Mouse (Mus musculus) forelimb bud, embryonic 11.5 days (tissue): ENCODE results near the gene Cd2.

ENCODE experiments used
- DNase-seq: peaks from one replicate; pipeline ENCODE4 v3.0.0-alpha.2; 2012; ENCODE audit warnings: low read depth, low spot score

Cd2 gene

DNA sequence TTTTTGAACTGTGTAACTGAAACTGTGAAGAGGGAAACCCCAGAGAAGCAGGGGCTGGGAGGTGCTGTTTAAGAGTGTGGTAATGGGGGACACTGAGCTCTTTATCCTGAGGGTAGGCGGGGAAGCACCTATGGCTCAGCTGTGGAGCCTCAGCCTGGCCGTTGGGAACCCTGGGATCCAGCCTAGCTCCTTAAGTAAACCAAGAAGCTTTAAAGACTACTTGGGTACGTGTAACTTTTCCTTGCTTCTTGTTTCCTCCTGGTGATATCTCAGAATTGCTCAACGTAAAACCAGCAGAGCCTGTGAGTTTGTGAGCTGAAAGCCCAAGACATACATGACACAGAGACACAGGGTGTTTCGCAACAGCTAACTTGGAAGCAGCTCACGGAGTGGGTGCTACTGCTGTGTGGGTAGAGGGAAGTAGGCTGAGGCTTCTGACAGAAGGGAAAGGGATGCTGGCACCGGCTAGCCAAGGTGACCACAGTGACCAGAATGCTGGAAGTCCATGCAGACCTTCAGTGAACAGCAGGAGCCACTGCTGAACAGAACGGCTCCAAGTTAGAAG lies 5.9 kb upstream of the Cd2 start:
- DNase-seq: no peak

DNA sequence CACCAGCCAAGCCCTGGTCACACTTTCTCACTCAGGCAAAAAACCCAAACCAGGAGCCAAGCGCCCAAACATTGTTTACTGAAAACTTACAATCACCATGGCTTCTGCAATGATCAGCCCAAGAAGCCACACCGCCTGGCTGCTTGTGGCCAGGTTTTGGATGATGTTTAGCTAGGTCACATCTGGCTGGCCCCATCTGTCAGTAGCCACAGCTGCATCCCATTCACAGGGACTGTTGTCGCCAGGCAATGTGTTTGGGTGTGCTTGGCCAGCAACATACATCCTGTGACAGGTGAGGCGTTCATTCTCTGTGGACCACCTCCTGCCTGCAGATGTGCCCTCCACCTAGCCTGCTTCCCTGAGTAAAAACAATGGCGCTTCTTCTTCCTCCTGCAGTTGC lies 4.9 kb upstream of the Cd2 start:
- DNase-seq: no peak

DNA sequence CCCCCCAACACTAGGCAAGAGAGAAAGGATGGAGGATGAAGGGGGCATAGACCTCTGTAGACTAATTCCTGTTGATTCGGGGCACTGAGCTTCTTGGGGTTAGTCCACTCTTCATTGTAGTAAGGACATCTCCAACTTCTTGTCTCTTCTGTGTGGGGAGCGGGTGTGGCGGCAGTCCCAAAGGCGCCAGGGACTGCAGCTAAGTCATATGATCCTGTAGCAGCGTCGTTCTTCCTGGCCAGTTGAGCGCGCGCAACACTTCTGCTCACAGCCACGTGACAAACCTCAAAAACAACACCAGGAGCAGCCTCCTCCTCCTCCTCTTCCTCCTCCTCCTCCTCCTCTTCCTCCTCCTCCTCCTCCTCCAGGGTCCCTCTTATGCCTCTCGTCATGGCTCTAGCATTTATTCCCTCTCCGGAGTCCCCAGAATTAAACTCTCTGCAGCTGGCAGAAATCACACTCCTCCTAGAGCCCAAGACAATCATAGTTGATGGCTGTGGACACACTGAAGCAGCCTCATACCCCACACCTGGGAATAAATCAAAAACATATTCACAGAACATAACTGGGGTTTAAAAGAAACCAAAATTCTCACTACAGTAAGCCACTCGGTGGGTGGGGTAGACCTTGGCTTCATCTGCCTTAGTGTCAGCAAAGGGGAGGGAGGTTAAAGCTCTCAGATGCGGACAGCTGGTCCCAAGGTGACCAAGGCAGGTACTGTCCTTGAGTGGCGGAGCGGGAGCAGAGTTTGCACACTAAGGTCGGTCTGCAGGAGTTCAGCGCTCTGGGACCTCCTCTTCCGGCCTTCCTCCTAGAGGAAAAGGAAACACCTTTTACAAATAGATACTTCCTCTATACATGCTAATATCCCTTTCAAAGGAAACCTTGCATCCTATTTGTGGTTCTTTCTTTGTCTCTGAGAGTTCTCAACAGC lies 3.1 kb upstream of the Cd2 start:
- no peak for DNase-seq

DNA sequence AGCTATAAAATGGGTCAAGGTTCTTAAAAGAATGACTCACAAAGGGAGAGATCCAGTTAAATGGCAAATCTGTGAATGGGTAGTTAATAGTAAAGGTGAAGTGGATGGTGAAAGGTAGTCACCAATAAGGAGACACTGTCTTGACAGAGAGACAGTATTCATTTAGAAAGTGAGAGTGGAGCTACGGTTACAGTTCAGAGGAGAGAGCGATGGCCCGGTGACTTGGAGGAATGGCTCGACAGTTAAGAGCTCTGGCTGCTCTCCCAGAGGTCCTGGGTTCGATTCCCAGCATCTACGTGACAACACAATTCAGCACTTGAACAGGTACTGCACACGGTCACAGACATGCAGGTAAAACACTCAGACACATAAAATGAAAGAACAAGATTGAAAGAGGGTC lies 2.3 kb upstream of the Cd2 start:
- no peak for DNase-seq

DNA sequence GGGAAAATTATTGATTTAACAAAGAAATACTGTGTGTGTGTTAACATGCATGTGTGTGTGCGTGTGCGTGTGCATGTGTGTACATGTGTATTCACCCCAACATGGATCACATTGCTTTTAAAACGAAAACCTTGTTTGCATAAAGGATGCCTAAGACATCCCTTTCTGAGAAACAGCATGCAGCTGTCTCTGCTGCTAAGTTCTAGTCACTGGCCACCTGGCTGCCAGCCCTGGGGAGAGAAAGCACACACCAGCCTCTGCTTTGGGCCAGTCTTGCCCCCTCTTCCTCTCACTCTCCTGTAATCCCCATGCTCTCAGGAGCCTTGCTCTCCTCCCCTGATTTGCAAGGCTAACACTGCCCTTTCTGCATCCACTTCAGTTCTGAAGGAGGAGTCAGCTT lies 1.7 kb upstream of the Cd2 start:
- no peak for DNase-seq

DNA sequence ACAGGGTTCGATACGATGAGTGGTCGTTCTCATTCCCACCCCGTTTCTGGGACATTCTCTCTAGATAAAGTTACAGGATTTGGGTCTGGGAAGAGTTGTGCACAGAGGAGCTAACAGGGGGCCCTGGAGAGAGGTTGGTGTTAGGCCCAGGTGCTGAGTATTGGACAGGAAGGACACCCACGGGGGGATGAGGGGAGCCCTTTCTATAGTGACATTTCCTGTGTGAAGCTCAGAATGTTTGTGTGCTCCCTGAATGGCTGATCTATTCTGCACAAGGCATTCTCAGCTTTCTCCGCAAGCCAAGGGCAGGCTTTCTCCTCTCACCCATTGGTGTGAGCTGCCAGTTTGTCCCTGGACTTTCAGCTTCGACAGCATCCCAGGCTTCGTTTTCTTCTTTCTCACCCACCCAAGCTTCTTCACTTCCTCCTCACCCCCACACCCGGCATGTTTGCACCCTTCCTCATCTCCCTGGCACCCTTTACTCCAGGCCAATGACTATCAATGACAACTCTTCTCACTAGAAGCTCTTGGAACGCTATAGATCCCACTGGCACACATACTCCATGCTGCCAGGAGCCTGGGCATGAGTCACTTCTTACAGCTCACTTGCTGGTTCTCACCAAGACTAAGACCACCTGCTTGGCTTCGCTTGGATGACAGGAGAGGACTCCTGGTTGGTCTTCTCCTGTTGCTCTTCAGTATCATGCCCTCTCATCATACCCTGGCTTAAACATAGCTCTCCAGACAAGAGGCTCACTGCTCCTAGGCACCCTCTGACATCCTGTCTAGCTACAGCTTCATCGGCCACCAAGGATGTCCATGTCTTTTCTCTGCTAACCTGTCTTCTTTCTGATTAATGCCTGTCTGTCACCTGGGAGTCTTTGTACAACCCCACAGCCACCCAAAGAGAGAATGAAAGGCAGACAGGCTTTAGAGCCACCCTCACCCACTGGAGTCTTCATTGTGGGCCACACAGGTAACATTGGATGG lies 1.1 kb downstream of the Cd2 start:
- DNase-seq: no peak

DNA sequence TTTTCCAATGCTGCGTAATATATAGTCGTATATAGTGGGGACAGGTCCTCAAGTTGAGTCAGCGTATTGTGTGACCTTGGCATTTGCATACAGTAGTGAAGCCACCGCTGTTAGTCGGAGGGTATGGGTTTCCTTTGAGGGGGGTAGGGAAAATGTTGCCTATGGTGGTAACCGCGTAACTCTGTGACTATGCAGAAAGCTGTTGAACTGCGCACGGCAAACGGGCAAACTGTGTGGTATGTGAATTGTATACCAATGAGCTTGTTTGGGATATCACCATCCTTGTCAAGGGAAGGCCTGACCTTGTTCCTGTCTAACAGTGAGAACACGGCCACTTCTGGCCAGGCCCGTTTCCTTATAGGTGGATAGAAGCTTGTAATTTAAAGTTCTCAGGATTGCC lies 1.9 kb downstream of the Cd2 start:
- no peak for DNase-seq

DNA sequence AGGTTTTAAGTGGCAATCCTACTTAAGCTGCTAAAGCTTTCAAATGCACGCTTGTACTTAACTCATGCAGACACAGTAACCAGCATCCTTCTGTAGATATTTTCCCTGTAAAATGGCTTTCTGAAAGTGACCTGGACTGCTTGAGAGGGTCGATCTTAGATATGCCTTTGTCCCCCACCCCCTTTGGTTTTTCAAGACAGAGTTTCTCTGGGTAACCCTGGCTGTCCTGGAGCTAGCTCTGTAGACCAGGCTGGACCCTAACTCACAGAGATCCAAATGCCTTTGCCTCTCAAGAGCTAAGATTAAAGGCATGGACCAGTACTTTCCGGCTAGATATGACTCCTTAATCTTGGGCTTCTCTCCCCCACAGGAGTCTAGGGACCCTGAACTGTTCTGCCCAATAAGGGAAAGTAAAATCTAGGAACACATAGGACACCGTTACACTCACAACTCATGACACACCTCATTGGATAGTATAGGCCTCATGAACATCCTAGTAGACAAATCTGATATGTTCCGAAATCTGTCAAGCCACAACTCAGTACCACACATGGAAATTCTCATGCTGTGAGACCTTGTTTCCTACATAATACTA lies 2.6 kb downstream of the Cd2 start:
- no peak for DNase-seq

DNA sequence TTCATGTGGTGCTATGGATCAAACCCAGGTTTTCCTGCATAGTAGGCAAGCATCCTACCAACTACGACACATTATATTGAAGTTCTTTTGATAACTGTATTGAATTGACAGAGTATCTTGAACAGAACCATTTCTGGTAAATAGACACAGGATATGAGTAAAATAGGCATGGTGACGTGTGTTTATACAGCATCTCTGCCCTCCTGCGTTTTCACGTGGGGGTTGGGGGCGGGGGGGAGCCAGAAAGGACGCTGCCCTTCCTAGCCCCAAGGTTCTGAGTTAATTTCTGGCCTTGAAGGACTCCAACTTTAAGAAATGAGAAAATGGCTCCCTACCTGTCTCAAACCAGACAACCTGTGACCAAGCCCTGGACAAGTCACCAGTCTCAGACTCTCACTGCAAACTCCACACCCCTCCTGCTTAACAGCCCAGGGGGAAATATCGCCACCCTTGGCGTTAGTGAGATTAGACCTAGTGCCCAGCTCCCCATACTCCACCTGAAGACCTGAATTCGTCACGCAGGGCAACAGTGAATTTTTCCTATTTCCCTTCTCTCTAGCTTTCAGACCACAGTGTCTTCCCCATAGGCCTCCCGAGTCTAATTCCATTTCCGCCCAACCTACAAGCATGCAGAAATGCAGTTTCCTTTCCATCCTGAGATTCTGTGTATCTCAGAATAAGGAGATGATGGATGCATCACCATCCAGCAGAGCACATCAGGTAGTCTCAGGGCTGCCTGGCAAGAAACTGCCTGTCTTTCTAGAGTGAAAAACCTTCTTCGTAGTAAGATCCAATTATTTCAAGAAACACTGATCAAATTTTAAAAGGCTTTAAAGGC lies 3.7 kb downstream of the Cd2 start:
- DNase-seq: no peak

DNA sequence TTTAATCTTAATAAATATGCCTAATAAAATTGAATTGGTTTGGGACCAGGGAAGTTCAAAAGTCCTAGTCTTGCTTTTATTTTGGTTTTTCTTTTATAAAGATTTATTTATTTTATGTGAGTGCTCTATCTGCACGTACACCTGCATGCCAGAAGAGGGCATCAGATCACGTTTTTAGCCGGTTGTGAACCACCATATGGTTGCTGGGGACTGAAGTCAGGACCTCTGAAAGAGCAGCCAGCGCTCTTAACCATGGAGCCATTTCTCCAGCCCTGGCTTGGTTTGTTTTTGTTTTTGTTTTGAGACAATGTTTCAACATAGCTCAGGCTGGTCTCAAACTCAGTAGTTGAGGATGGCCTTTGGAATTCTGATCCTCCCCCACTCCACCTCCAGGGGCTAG lies 4.3 kb downstream of the Cd2 start:
- no peak for DNase-seq

DNA sequence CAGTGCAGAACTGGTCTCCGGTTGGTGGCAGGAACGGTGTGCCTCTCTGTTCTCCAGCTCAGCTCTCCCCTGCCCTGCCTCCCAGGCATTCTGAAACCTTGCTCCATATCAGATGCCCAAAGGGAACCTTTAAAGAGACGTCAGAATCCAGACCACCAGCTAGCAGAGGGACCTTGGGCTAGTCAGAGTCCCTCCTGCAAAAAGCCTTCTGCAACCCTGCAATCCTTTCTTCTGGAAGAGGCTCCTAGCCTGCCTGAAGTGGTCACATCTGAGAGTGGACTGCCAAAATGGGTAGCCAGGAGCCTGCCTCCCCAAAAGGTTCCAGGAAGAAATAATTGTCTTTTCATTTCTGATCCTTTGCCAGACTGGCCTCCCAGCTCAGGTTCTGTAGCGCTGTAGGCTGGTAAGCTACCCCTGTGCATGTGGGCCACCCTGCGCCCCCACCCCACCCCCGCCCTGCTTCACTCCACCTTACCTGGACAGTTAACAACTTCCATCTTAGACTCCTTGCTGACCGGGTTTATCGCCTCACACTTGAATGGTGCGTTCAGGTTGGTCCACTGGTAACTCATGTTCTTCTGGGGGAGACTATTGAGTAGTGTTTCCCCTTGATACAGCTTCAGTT lies 5.1 kb downstream of the Cd2 start:
- no peak for DNase-seq

DNA sequence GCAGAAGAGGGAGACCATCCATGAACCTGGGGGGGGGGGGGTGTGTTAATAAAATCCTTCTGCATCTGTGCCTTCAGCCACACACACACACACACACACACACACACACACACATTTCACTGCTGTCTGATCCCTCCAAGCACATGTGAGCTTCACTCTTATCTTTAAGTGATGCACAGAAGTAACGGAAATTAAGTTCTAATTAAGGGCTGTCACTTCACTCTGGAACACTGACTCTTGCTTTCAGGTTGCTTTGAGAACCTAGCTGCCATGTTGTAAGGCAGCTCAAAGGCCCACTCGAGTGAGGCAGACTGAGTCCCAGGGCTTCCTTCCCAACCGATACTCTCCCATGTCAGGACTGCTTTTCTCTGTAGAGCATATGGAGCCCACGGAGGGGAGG lies 5.9 kb downstream of the Cd2 start:
- no peak for DNase-seq

DNA sequence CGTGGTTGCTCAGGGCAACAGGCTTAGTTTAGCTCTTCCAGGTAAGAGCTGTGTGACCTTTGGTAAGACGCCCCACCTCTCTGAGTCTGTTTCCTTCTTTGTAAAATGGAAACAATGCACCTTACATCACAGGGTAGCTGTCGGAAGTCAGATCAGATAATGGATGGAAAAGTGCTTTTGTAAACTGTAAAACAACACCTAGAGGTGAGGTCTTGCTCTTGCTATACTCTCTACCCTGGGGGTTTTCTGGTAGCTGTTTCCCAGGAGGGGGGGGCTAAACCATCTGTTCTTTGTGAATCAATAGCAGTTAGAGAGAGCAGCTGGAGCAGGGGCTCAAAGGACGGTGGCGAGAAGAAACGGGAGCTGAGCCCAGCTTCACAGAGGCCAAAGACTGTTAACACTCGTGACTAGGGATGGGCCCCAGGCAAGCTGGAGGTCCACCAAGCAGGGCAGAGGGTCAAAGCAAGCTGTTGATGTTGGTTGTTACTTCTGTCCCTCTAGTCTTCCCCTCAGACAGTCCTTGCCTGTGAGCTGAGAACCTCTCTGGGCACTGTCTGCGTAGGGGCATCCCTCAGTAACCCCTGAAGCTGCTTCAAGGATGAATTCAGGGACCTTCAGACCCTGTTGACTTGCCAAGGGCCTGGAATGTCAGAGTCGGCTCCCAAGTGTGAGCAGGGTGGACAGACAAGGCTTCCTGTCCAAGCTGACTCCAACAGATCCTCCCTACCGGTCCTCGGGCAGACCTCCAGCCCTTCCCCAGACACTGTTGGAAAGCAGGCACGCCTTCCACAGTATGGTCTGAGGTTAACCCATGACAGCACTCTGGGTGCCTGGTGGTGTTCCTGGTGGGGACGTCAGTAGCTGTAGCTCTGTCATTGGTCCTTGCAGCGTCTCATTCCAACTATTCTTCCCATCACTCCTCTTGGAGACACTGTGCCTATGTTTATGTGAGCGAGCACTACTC lies 7.1 kb downstream of the Cd2 start:
- no peak for DNase-seq

DNA sequence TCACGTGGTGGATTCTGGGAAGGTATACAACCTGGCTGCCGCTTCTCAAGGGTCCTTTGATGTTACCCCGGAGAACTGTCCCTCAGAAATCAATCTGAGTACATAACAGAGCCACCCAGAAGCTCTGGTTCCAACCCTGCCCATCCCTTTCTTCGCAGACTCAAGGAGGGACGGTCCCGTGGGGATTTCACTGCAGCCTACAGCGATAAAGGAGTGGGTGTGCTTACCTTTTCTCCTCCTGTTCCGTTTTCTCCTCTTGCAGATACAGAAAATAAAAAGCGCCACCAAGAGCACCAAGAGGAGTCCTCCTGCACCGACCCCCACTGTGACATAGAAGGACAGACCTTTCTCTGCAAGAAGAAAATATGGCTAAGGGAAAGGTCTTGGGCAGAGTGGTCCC lies 8.2 kb downstream of the Cd2 start:
- DNase-seq: no peak

DNA sequence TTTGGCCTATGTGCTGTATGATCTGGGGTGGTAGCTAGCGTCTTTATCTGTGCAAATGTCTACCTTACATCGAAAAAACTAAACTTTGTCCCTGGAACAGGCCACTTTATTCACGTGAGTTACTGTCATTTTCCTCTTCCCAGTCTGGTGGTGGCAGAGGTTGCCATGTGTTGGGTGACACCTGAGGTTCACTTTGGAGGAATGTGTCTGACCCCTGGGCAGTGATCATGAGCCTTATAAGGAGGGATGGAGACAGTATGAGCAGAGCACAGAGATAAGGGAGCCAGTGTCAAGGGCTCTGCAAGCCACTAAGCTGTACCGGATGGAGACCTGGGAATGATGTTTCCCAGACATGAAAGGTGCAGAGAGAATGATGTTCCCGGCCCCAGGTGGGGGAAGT lies 9.3 kb downstream of the Cd2 start:
- DNase-seq: no peak

DNA sequence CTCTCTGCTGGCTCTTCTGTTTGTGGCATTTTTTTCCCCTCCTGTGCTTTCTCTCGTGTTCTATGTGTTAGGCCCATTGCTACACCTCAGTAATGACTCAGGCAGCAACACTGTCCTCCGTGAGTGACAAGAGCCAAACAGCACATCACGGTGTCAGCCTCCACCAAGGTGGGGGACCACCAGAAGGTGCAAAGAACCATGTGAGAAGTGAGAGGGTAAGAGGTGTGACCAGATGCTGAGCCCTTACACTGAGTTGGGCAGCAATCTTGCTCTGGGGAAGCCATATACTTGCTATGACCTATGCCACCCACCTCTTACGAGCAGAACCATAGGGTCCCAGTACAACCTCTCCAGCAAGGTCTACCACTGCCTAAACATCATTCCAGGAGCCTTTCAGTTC lies 9.9 kb downstream of the Cd2 start:
- DNase-seq: no peak

DNA sequence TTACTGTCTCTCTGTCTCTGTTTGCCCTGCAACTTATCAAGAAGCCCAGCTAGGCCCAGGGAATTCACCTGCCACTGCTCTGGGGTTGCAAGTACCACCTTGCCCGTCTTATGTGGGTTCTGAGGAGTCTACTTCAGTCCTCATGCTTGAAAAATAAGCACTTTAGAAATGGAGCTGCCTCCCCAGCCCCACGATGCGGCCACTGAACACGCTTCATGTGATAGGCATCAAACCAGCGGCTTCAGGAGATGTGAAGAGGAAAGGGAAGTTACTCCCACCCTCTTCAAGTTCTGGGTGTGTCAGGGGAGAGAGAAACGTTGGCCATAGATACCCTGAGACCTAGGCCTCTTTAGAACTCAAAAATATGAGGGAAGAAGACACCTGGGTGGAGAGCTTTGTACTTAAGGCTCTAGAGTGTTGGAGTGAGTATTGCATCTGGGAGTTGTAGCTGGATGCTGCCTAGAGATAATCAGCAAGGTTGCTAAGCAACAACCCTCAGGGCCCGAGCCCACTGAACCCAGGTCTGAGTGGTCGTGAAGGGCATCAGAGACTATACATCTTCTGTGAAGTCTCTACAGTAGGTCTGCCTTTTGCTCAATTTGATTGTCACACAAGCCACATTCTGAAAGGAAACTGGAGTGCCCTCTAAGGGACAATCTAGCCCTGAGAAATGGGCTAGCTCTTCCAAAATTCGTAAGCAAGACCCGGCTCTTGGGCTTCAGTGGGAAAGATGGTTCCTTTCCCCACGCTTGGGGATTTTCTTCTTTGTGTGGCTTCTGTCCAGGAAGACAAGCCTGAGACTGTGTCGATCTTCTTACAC lies 11.0 kb downstream of the Cd2 start:
- DNase-seq: no peak

DNA sequence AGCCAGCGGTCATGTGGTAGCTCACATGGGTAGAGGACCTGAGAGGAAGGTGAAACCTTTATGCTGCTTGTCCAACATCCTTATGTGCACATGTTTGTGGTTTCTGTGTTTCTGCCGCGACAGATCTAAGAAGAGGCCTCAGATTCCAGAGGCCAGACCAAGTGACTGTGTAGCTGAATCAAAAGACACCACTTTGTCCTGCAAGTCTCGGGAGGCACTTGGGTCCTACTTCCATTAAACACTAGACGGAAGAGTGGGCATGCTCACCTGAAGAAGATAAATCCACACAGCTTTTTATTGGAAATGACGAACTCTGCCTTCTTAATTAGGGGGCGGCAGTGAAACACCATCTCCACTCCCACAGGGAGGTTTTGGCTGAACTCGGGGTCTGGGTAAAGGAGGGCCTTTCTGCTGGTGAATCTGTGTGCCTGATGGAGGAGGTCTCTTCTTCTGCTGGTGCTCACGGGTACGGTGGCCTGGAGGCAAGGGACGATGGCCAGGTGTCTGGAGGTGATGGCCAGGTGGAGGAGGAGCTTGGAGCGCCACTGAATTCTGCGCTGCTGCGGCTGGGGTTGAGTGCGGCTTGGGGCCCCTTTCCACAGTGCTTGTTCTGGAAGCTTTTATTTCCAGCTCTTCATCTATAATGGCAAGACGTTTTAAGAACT lies 12.0 kb downstream of the Cd2 start:
- DNase-seq: no peak
